Mouse (Mus musculus): Measurements from ENCODE around the gene Faap20. TPM values are rescaled to one million over a fixed set of nuclear protein-coding genes. Genes with fewer than 3 reads are reported as not detected.

The Faap20 gene
- polyA plus RNA-seq, 1 experiment: 0.51 TPM

- peaks cover under 1% of the 10 kb centered on the region; the same call in 1 of the 2 replicates for H3K36me3 ChIP-seq (ENCODE audit: control insufficient read depth)
- no peak overlapping the region for H3K4me3 ChIP-seq (replicated peaks)
- H3K4me1 ChIP-seq (ENCODE audit: control insufficient read depth): peaks cover 22% of the 10 kb centered on the region
- TF ChIP-seq TAL1 (IDR thresholded peaks at IDR 0.05; ENCODE audit: low read length) (no peak), GATA1 (IDR thresholded peaks at IDR 0.05; ENCODE audit: low read length) (no peak)
- no peaks in the 10 kb centered on the region for H3K9me3 ChIP-seq (ENCODE audit: control insufficient read depth, low read length)
- no peaks in the 10 kb centered on the region for H3K27me3 ChIP-seq (ENCODE audit: control insufficient read depth)
These were observed 1.5 kb downstream of the Faap20 start for GRCm38 (mm10) chr4:155251147-155251546.

DNA sequence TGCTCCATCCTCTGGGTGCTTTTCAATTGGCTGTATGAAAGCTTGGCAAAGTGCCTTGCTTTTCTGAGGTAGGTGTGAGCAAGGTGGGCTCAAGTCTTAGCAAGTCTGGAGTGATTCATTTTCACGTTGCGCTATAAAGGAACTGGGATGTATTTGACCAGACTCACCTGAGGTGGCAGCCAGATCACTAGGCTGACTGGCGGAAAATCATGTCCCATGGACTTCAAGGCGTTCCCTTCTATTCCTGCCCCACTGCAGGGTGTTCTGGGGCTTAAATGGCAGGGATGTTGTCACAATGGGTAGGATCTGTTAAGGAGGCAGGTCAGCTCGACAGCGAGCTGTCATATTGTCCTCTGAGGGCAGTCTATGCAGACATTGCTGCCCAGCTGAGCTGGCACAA lies 2.7 kb downstream of the Faap20 start:
- no peaks in the 10 kb centered on the region for H3K9me3 ChIP-seq (ENCODE audit: control insufficient read depth, low read length)
- peaks cover 3% of the 10 kb centered on the region; the same call in 1 of the 2 replicates for H3K36me3 ChIP-seq (ENCODE audit: control insufficient read depth)
- no peak overlapping the region for H3K4me3 ChIP-seq (replicated peaks)
- TF ChIP-seq TAL1 (IDR thresholded peaks at IDR 0.05; ENCODE audit: low read length): no peak
- TF ChIP-seq GATA1 (IDR thresholded peaks at IDR 0.05; ENCODE audit: low read length): no peak
- H3K4me1 ChIP-seq (ENCODE audit: control insufficient read depth): peaks cover 22% of the 10 kb centered on the region
- no peaks in the 10 kb centered on the region for H3K27me3 ChIP-seq (ENCODE audit: control insufficient read depth)

DNA sequence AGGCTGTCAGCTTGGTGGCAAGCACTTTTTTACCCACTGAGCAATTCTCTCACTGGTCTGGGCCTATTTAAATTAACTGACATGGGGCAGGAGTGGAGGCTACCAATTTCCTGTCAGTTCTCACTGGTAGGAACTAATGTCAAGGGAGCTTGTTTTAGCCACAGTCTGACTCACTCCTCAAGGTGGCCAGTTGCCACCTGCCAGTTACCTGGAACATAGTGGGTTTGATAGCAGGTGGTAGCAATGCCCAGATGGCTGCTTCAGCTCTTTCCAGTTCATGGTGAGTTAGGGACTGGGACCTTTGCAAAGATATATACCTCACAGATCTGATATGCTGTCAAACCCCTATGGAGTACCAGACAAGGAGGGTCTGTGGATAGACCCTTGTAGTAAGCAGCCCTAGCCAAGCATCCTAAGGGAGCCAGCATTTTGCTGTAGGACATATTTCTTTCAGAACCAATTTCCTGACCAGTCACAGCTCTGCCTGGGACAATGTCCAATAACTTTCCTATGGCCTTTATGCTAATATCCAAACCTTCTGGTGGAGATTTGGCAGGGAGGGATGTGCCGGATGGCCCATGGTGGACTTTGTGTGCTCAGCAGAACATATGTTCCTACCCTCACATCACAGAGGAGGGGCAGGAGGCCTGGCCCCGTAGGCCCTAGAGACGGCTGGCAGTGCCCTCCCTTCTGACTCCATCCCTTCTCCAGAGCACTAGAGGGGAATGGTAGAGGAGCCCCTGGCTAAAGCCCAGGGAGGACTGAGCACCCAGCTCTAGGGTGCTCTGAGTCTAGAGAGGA lies 15.1 kb downstream of the Faap20 start:
- H3K9me3 ChIP-seq (ENCODE audit: control insufficient read depth, low read length): peaks cover 7% of the 10 kb centered on the region
- H3K27me3 ChIP-seq (ENCODE audit: control insufficient read depth): no peaks in the 10 kb centered on the region
- H3K4me3 ChIP-seq (replicated peaks): no peak overlapping the region
- H3K4me1 ChIP-seq (ENCODE audit: control insufficient read depth): no peaks in the 10 kb centered on the region
- no peaks in the 10 kb centered on the region; the same call in 1 of the 2 replicates for H3K36me3 ChIP-seq (ENCODE audit: control insufficient read depth)
- TF ChIP-seq GATA1 (IDR thresholded peaks at IDR 0.05; ENCODE audit: low read length) (no peak), TAL1 (IDR thresholded peaks at IDR 0.05; ENCODE audit: low read length) (no peak)

GRCm38 (mm10) chr4:155267047-155267543 lies 17.5 kb downstream of the Faap20 start:
- Histone ChIP-seq H3K4me1 (ENCODE audit: control insufficient read depth) (no peaks in the 10 kb centered on the region), H3K27me3 (ENCODE audit: control insufficient read depth) (no peaks in the 10 kb centered on the region)
- TF ChIP-seq GATA1 (IDR thresholded peaks at IDR 0.05; ENCODE audit: low read length) (no peak), TAL1 (IDR thresholded peaks at IDR 0.05; ENCODE audit: low read length) (no peak)

DNA sequence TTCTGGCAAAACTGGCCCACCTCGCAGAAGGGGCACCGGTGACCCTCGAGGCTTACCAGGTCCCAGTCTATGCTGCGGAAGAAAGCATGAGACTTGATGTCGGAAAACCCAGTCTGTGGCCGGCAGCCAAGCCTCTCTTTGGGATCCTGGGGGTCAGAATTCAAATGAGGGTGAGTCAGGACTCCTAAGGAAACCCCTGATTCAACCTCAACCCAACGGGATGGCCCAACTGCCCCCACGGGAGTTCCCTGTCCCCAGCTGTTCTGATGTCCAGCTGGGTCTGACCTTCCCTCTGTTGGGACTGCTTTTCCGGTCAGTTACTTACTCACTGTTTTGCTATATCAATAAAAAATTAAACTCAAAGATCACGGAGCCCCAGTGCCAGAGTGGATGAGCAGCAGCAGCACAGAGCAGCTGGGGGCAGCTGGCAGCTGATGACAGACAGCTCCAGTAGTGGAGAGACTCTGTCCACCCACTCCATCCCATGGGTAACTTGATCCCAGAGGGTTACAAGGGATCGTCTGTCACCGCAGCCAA lies 18.1 kb downstream of the Faap20 start:
- H3K36me3 ChIP-seq (ENCODE audit: control insufficient read depth): no peaks in the 10 kb centered on the region
- no peaks in the 10 kb centered on the region for H3K4me1 ChIP-seq (ENCODE audit: control insufficient read depth)
- no peaks in the 10 kb centered on the region for H3K27me3 ChIP-seq (ENCODE audit: control insufficient read depth)
- TF ChIP-seq GATA1 (IDR thresholded peaks at IDR 0.05; ENCODE audit: low read length) (no peak), TAL1 (IDR thresholded peaks at IDR 0.05; ENCODE audit: low read length) (no peak)
- H3K4me3 ChIP-seq (replicated peaks): no peak overlapping the region
- no peaks in the 10 kb centered on the region for H3K9me3 ChIP-seq (ENCODE audit: control insufficient read depth, low read length)

More at GRCm38 (mm10) chr4:155267047-155267543, 17.5 kb downstream of the Faap20 start:
- H3K4me3 ChIP-seq (replicated peaks): no peak overlapping the region
- H3K9me3 ChIP-seq (ENCODE audit: control insufficient read depth, low read length): no peaks in the 10 kb centered on the region
- H3K36me3 ChIP-seq (ENCODE audit: control insufficient read depth): no peaks in the 10 kb centered on the region; the same call in 1 of the 2 replicates

DNA sequence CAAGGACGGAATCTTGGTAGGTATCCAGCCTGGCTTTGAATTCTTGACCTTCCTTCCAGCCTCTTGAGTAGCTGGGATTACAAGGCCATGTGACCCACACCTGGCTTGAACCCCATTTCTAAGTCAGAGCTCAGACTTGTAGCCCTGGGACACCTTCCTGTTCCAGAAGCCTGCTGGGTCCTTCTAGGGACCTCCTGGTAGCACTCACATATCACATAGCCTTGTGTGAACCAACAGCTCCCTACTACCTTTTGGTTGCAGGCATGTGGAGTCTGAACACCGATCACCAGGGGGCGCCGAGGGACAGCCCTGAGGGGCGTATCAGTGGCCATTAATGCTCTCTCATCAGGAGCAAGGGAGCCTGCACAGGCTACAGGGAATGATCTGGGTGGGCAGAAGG lies 18.8 kb downstream of the Faap20 start:
- Histone ChIP-seq H3K4me1 (ENCODE audit: control insufficient read depth) (no peaks in the 10 kb centered on the region), H3K9me3 (ENCODE audit: control insufficient read depth, low read length) (no peaks in the 10 kb centered on the region), H3K27me3 (ENCODE audit: control insufficient read depth) (no peaks in the 10 kb centered on the region), H3K4me3 (replicated peaks) (no peak overlapping the region), H3K36me3 (ENCODE audit: control insufficient read depth) (no peaks in the 10 kb centered on the region)
- TF ChIP-seq GATA1 (IDR thresholded peaks at IDR 0.05; ENCODE audit: low read length) (no peak), TAL1 (IDR thresholded peaks at IDR 0.05; ENCODE audit: low read length) (no peak)

GRCm38 (mm10) chr4:155274451-155274850 lies 24.8 kb downstream of the Faap20 start:
- Histone ChIP-seq H3K9me3 (ENCODE audit: control insufficient read depth, low read length) (no peaks in the 10 kb centered on the region), H3K4me3 (replicated peaks) (no peak overlapping the region), H3K36me3 (ENCODE audit: control insufficient read depth) (no peaks in the 10 kb centered on the region), H3K4me1 (ENCODE audit: control insufficient read depth) (no peaks in the 10 kb centered on the region), H3K27me3 (ENCODE audit: control insufficient read depth) (no peaks in the 10 kb centered on the region)
- TF ChIP-seq TAL1 (IDR thresholded peaks at IDR 0.05; ENCODE audit: low read length) (no peak), GATA1 (IDR thresholded peaks at IDR 0.05; ENCODE audit: low read length) (no peak)

DNA sequence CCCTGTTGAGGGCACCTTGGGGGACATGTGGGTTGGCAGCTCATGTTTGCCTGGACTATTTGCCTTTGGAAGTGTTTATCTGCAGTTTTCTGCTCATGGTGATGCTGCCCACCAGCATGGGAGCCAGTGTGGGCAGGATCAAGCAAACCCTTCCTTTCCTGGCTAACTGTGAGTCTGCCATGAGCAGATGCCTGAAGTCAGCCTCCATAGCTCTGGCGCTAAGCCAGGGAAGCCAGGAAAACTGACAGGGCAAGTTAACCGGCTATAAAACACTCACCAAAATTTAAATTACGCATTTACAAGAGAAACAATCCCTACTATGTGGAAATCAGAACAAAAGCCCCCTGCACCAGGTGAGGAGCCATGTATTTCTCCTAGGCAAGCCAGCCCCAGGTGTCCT lies 25.2 kb downstream of the Faap20 start:
- H3K27me3 ChIP-seq (ENCODE audit: control insufficient read depth): no peaks in the 10 kb centered on the region
- TF ChIP-seq GATA1 (IDR thresholded peaks at IDR 0.05; ENCODE audit: low read length) (no peak), TAL1 (IDR thresholded peaks at IDR 0.05; ENCODE audit: low read length) (no peak)
- no peaks in the 10 kb centered on the region for H3K4me1 ChIP-seq (ENCODE audit: control insufficient read depth)
- H3K9me3 ChIP-seq (ENCODE audit: control insufficient read depth, low read length): no peaks in the 10 kb centered on the region
- H3K4me3 ChIP-seq (replicated peaks): no peak overlapping the region
- no peaks in the 10 kb centered on the region for H3K36me3 ChIP-seq (ENCODE audit: control insufficient read depth)

DNA sequence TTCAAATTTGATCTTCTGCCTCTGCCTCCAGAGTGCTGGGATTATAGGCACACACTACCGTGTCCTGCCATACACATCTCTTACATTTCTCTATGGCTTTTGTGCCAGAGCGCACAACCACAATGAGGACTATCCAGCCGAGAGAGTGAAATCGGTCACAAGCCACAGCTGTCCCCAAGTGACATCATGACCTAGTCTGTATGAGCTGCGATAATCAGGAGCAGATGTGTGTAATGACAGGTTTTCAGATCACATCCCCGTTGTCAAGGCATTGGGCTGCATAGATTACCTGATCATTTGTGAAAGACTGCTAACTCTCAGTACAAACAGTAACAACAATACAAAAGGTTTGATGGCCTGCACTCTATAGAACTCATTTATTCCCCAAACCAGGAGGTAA lies 28.4 kb downstream of the Faap20 start:
- TF ChIP-seq GATA1 (IDR thresholded peaks at IDR 0.05; ENCODE audit: low read length) (no peak), TAL1 (IDR thresholded peaks at IDR 0.05; ENCODE audit: low read length) (no peak)
- Histone ChIP-seq H3K4me3 (replicated peaks) (no peak overlapping the region), H3K9me3 (ENCODE audit: control insufficient read depth, low read length) (no peaks in the 10 kb centered on the region), H3K36me3 (ENCODE audit: control insufficient read depth) (no peaks in the 10 kb centered on the region), H3K27me3 (ENCODE audit: control insufficient read depth) (no peaks in the 10 kb centered on the region), H3K4me1 (ENCODE audit: control insufficient read depth) (no peaks in the 10 kb centered on the region)
